Mouse (Mus musculus) heart, embryonic 13.5 days (tissue): ENCODE results near the gene Ssr3. TPM values are rescaled to one million over a fixed set of nuclear protein-coding genes. Genes with fewer than 3 reads are reported as not detected.

Experiments used
- ATAC-seq: fragments of 200-750 bp; cut with Nextera tagmentation; 2 replicates; pipeline ENCODE4 v1.8.0; 2017; ENCODE audit warnings: moderate TSS enrichment; ENCODE audit not compliant: insufficient number of reproducible peaks, low FRiP score, low TSS enrichment; ENCODE audit errors: extremely low read depth
- H3K27ac ChIP-seq: fragments of 300-500 bp; sonication (generic); replicated peaks from 2 replicates; pipeline ENCODE4 v1.5.1; 2015; ENCODE audit warnings: moderate library complexity, mild to moderate bottlenecking, inconsistent platforms
- H3K27me3 ChIP-seq: fragments of 300-500 bp; sonication (generic); replicated peaks from 2 replicates; pipeline ENCODE4 v1.6.1; 2015; ENCODE audit warnings: mild to moderate bottlenecking, inconsistent platforms
- H3K36me3 ChIP-seq: fragments of 300-500 bp; sonication (generic); 2 replicates; pipeline ENCODE4 v1.6.1; 2015; ENCODE audit warnings: mild to moderate bottlenecking, inconsistent platforms
- H3K4me1 ChIP-seq: fragments of 300-500 bp; sonication (generic); 2 replicates; pipeline ENCODE4 v1.6.1; 2015; ENCODE audit warnings: inconsistent platforms
- H3K4me2 ChIP-seq: fragments of 300-500 bp; sonication (generic); 2 replicates; pipeline ENCODE4 v1.6.1; 2015; ENCODE audit warnings: inconsistent platforms, mild to moderate bottlenecking, moderate library complexity
- H3K4me3 ChIP-seq: fragments of 300-500 bp; sonication (generic); 2 replicates; pipeline ENCODE4 v1.5.1; 2015; ENCODE audit warnings: moderate library complexity, mild to moderate bottlenecking, inconsistent platforms
- H3K9ac ChIP-seq: fragments of 300-500 bp; sonication (generic); 2 replicates; pipeline ENCODE4 v1.6.1; 2015; ENCODE audit warnings: inconsistent platforms, mild to moderate bottlenecking, moderate library complexity
- H3K9me3 ChIP-seq: fragments of 300-500 bp; sonication (generic); 2 replicates; pipeline ENCODE4 v1.6.1; 2016; ENCODE audit warnings: inconsistent platforms
- WGBS: fragments of 180-500 bp; shearing (Covaris S2); methylation state at CpG from one replicate; pipeline ENCODE4 v1.1.7; 2015; ENCODE audit warnings: mixed read lengths; 5-methylcytosine and 5-hydroxymethylcytosine counted together
- polyA plus RNA-seq: library from polyadenylated mRNA; unstranded; fragments of >200 nt; fragmentation: Nextera tagmentation; extraction: Ambion mirVana; gene quantifications from 2 replicates; pipeline ENCODE4 v1.2.1, GENCODE M21; 2015

The Ssr3 gene
- polyA plus RNA-seq, 1 experiment from 2014 or later = 200 TPM

- no peak overlapping the region for H3K27ac ChIP-seq
- H3K4me2 ChIP-seq = no peak overlapping the region
- H3K27me3 ChIP-seq = no peaks in the 10 kb centered on the region
- no peak overlapping the region for H3K9ac ChIP-seq
- no peaks in the 10 kb centered on the region for H3K36me3 ChIP-seq
- WGBS = 58% methylated on average over 10 of the region's 10 CpGs
- peaks cover 17% of the 10 kb centered on the region for H3K4me1 ChIP-seq
- H3K9me3 ChIP-seq = no peaks in the 10 kb centered on the region
- H3K4me3 ChIP-seq = no peak overlapping the region
- ATAC-seq = no peak
These were observed 39.0 kb downstream of the Ssr3 start for GRCm38 (mm10) chr3:65353263-65354037.

- no peak overlapping the region for H3K9ac ChIP-seq
- H3K4me3 ChIP-seq = no peak overlapping the region
- no peaks in the 10 kb centered on the region for H3K27me3 ChIP-seq
- WGBS = 41% methylated on average over 4 of the region's 4 CpGs
- no peak overlapping the region for H3K27ac ChIP-seq
- no peak for ATAC-seq
- H3K4me2 ChIP-seq = no peak overlapping the region
- peaks cover 9% of the 10 kb centered on the region for H3K4me1 ChIP-seq
- no peaks in the 10 kb centered on the region for H3K9me3 ChIP-seq
- H3K36me3 ChIP-seq = no peaks in the 10 kb centered on the region
These were observed 39.9 kb downstream of the Ssr3 start for GRCm38 (mm10) chr3:65352278-65353127.

GRCm38 (mm10) chr3:65346176-65346575 lies 46.2 kb downstream of the Ssr3 start:
- Histone ChIP-seq H3K9ac (no peak overlapping the region), H3K4me2 (no peak overlapping the region), H3K4me3 (no peak overlapping the region), H3K27me3 (no peaks in the 10 kb centered on the region), H3K4me1 (peaks cover 9% of the 10 kb centered on the region), H3K9me3 (no peaks in the 10 kb centered on the region), H3K36me3 (no peaks in the 10 kb centered on the region), H3K27ac (no peak overlapping the region)
- no peak for ATAC-seq
- 86% methylated on average over 1 of the region's 1 CpGs for WGBS

GRCm38 (mm10) chr3:65340173-65340951 lies 52.1 kb downstream of the Ssr3 start:
- H3K4me3 ChIP-seq = no peak overlapping the region
- H3K27me3 ChIP-seq = no peaks in the 10 kb centered on the region
- no peak overlapping the region for H3K27ac ChIP-seq
- no peak overlapping the region for H3K4me2 ChIP-seq
- 0 out of 2 replicates have a peak, but pooled peaks cover 3% of the 10 kb centered on the region for H3K4me1 ChIP-seq
- no peak overlapping the region for H3K9ac ChIP-seq
- no peak for ATAC-seq
- WGBS = 71% methylated on average over 5 of the region's 5 CpGs
- no peaks in the 10 kb centered on the region for H3K36me3 ChIP-seq
- H3K9me3 ChIP-seq = no peaks in the 10 kb centered on the region

- Histone ChIP-seq H3K36me3 (no peaks in the 10 kb centered on the region), H3K9me3 (no peaks in the 10 kb centered on the region), H3K27me3 (no peaks in the 10 kb centered on the region), H3K27ac (no peak overlapping the region), H3K9ac (no peak overlapping the region), H3K4me3 (no peak overlapping the region), H3K4me1 (0 out of 2 replicates have a peak, but pooled peaks cover 3% of the 10 kb centered on the region), H3K4me2 (no peak overlapping the region)
- no peak for ATAC-seq
- 75% methylated on average over 10 of the region's 10 CpGs for WGBS
These were observed 54.5 kb downstream of the Ssr3 start for GRCm38 (mm10) chr3:65337835-65338464.

Other genes starting within 250 kb of the Ssr3 start
- 25.1 and 26.7 TPM in 2 replicates for gene Tiparp, start 135.8 kb upstream of the Ssr3 start, polyA plus RNA-seq